Mouse (Mus musculus): ENCODE results near the gene Ubac2.

DNA sequence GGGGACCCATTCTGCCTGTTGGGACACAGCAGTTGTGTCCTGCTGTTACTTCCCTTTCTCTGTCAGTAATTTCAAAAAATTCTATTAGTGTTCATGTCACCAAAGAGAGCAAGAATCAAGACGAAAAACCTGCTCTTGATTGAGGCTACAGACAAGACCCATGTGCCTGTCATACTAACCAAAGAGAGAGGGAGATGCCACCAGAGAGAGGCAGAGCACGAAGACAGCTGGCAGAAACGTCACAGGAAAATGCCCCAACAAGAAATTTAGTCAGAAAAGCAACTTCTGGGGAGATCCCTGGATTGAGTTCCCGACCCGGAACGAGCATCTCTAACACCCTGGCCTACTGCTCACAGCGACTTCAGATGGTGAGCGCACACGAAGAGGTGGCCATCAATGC lies 170.4 kb downstream of the Ubac2 start:
- TF ChIP-seq MAFK (IDR thresholded peaks at IDR 0.05; ENCODE audit: insufficient read depth, low read depth, low read length) (no peak), ZC3H11A (IDR thresholded peaks at IDR 0.05; ENCODE audit: borderline replicate concordance, low read depth, low read length) (no peak), ZNF384 (IDR thresholded peaks at IDR 0.05; ENCODE audit: low read depth, low read length) (no peak), CHD2 (IDR thresholded peaks at IDR 0.05; ENCODE audit: low read depth, low read length) (no peak), HCFC1 (IDR thresholded peaks at IDR 0.05; ENCODE audit: borderline replicate concordance, insufficient read depth, low read length) (no peak)

Measured in ES-E14 (cell line).